Mouse (Mus musculus) heart, postnatal 10 days (tissue): ENCODE data around the gene Alpk3. TPM values are rescaled to one million over a fixed set of nuclear protein-coding genes. Genes with fewer than 3 reads are reported as not detected.

Experiments used
- total RNA-seq, 2 experiments: library from RNA; stranded (reverse); gene quantifications; 2 replicates each; pipeline ENCODE4 v1.2.3; 2021

Gene Alpk3
- total RNA-seq, 2 experiments from 2014 or later: 85.0 to 90.5 TPM

Other genes with a start within 250 kb of the Alpk3 start
- gene Iqgap1, start 231.6 kb upstream of the Alpk3 start, total RNA-seq: 10 to 100 TPM; 74.3 to 74.9 TPM
- gene Zscan2, start 196.7 kb upstream of the Alpk3 start, total RNA-seq: 1 to 10 TPM; 8.0 to 9.6 TPM
- gene Wdr73, start 156.3 kb upstream of the Alpk3 start, total RNA-seq: 10 to 100 TPM in 1 of 2 experiments, 1 to 10 TPM in 1; 7.9 to 10.6 TPM
- gene Nmb, start 152.5 kb upstream of the Alpk3 start, total RNA-seq: 1 to 10 TPM; 2.1 to 6.4 TPM
- gene Sec11a, start 109.8 kb upstream of the Alpk3 start, total RNA-seq: 10 to 100 TPM; 70.2 to 75.0 TPM
- gene Zfp592, start 63.9 kb upstream of the Alpk3 start, total RNA-seq: 10 to 100 TPM; 22.9 to 24.9 TPM
- gene Slc28a1, start 57.2 kb downstream of the Alpk3 start, total RNA-seq: under 1 TPM; 0.20 to 0.53 TPM
- 10 to 100 TPM; 17.0 to 19.3 TPM for gene Pde8a, start 156.0 kb downstream of the Alpk3 start, total RNA-seq